Mouse (Mus musculus): ENCODE measurements at regions not wholly inside any gene's neighbourhood (a gene's known extent, or its start where the extent isn't known, plus 50 kb on each side); places are given as distances from the start of the nearest gene placed in this dataset.

GRCm38 (mm10) chr1:90374517-90374916, 170.7 kb downstream of the Ackr3 start:
- TF ChIP-seq CTCF (IDR thresholded peaks at IDR 0.05; ENCODE audit: insufficient read depth, low read length) = no peak
- TF ChIP-seq POLR2A (IDR thresholded peaks at IDR 0.05; ENCODE audit: borderline replicate concordance, extremely low read depth, low read depth, low read length) = no peak

Data from lung, adult 2 months (tissue).